Mouse (Mus musculus) MEL (cell line): ENCODE measurements around the gene Hes3. TPM values are rescaled to one million over a fixed set of nuclear protein-coding genes. Genes with fewer than 3 reads are reported as not detected.

Experiments used
- DNase-seq: peaks from one replicate; pipeline ENCODE4 v3.0.0; 2011; ENCODE audit warnings: low read depth, low spot score
- H3K27ac ChIP-seq: 2 replicates; pipeline ENCODE4 v1.5.1; 2012; ENCODE audit warnings: low read depth, mild to moderate bottlenecking, control low read depth, low read length, moderate library complexity; ENCODE audit not compliant: control insufficient read depth
- H3K27me3 ChIP-seq, 2 experiments: fragments of 150-350 bp in 1 of 2; sonication (generic) in 1 of 2; 2 replicates each; pipeline ENCODE4 v1.6.1; 2012; ENCODE audit warnings: low read length in 2 of 2, mild to moderate bottlenecking in 2 of 2, improper control_type of control experiment in 1 of 2, moderate library complexity in 1 of 2; ENCODE audit not compliant: insufficient read depth in 2 of 2, control insufficient read depth in 1 of 2
- H3K36me3 ChIP-seq, 2 experiments: 2 replicates each; pipeline ENCODE4 v1.6.1; 2012 to 2014; ENCODE audit warnings: low read length in 2 of 2, improper control_type of control experiment in 1 of 2, inconsistent platforms in 1 of 2, mild to moderate bottlenecking in 1 of 2; ENCODE audit not compliant: insufficient read depth in 2 of 2, control insufficient read depth in 1 of 2
- H3K4me1 ChIP-seq, 2 experiments: fragments of 150-350 bp in 1 of 2; sonication (generic) in 1 of 2; 2 replicates each; pipeline ENCODE4 v1.6.1; 2012; ENCODE audit warnings: low read length in 2 of 2, improper control_type of control experiment in 1 of 2, mild to moderate bottlenecking in 1 of 2; ENCODE audit not compliant: insufficient read depth in 2 of 2, control insufficient read depth in 1 of 2
- H3K4me3 ChIP-seq, 2 experiments: fragments of 150-350 bp in 1 of 2; sonication (generic) in 1 of 2; 2 replicates each; pipeline ENCODE4 v1.5.1; 2012; ENCODE audit warnings: low read depth in 2 of 2, low read length in 2 of 2, mild to moderate bottlenecking in 2 of 2, moderate library complexity in 2 of 2, control low read depth in 1 of 2, improper control_type of control experiment in 1 of 2; ENCODE audit not compliant: control insufficient read depth in 1 of 2, insufficient read depth in 1 of 2
- H3K79me2 ChIP-seq: 2 replicates; pipeline ENCODE4 v1.6.1; 2012; ENCODE audit warnings: mild to moderate bottlenecking, low read length, moderate library complexity; ENCODE audit not compliant: control insufficient read depth, poor library complexity, insufficient read depth
- H3K9ac ChIP-seq: 2 replicates; pipeline ENCODE4 v1.6.1; 2012; ENCODE audit warnings: low read depth, mild to moderate bottlenecking, control low read depth, low read length, moderate library complexity; ENCODE audit not compliant: control insufficient read depth, poor library complexity, severe bottlenecking
- H3K9me3 ChIP-seq: fragments of 150-350 bp; sonication (generic); replicated peaks from 2 replicates; pipeline ENCODE4 v1.6.1; 2012; ENCODE audit warnings: mild to moderate bottlenecking, low read length, improper control_type of control experiment, moderate library complexity; ENCODE audit not compliant: insufficient read depth
- CHD2 ChIP-seq: IDR thresholded peaks from 2 replicates; pipeline ENCODE4 v1.6.1; 2011; ENCODE audit warnings: low read length, improper control_type of control experiment
- CTCF ChIP-seq, 3 experiments: IDR thresholded peaks in 2 of 3; conservative IDR thresholded peaks in 1 of 3; 2 replicates each; pipeline ENCODE4 v1.5.1; 2011 to 2012; ENCODE audit warnings: low read length in 3 of 3, low read depth in 2 of 3, mild to moderate bottlenecking in 2 of 3, improper control_type of control experiment in 1 of 3, inconsistent platforms in 1 of 3, mixed read lengths in 1 of 3, moderate library complexity in 1 of 3; ENCODE audit not compliant: control insufficient read depth in 1 of 3, insufficient read depth in 1 of 3, poor library complexity in 1 of 3, severe bottlenecking in 1 of 3
- ELF1 ChIP-seq: IDR thresholded peaks from 2 replicates; pipeline ENCODE4 v1.6.1; 2014; ENCODE audit warnings: low read depth, mild to moderate bottlenecking, inconsistent platforms, low read length, improper control_type of control experiment, moderate library complexity
- HCFC1 ChIP-seq: IDR thresholded peaks from 2 replicates; pipeline ENCODE4 v1.6.1; 2012; ENCODE audit warnings: low read depth, mild to moderate bottlenecking, inconsistent platforms, low read length, improper control_type of control experiment, moderate library complexity
- JUND ChIP-seq: IDR thresholded peaks from 2 replicates; pipeline ENCODE4 v1.6.1; 2011; ENCODE audit warnings: low read depth, mild to moderate bottlenecking, improper control_type of control experiment, low read length
- KAT2A ChIP-seq: conservative IDR thresholded peaks from 2 replicates; pipeline ENCODE4 v1.6.1; 2012; ENCODE audit warnings: low read depth, low read length, improper control_type of control experiment, inconsistent platforms
- MAFK ChIP-seq: IDR thresholded peaks from 2 replicates; pipeline ENCODE4 v1.6.1; 2011; ENCODE audit warnings: low read depth, mild to moderate bottlenecking, low read length, improper control_type of control experiment, borderline replicate concordance
- MAZ ChIP-seq: IDR thresholded peaks from 2 replicates; pipeline ENCODE4 v1.6.1; 2012; ENCODE audit warnings: low read depth, mild to moderate bottlenecking, inconsistent platforms, low read length, improper control_type of control experiment
- NELFE ChIP-seq: IDR thresholded peaks from 2 replicates; pipeline ENCODE4 v1.6.1; 2011; ENCODE audit warnings: low read depth, low read length, improper control_type of control experiment
- NRF1 ChIP-seq: IDR thresholded peaks from 2 replicates; pipeline ENCODE4 v1.6.1; 2014; ENCODE audit warnings: low read depth, mild to moderate bottlenecking, inconsistent platforms, low read length, improper control_type of control experiment, moderate library complexity; ENCODE audit not compliant: poor library complexity, insufficient read depth, severe bottlenecking
- POLR2AphosphoS5 ChIP-seq: IDR thresholded peaks from 2 replicates; pipeline ENCODE4 v1.6.1; 2012; ENCODE audit warnings: low read depth, borderline replicate concordance, mild to moderate bottlenecking, inconsistent platforms, low read length, moderate library complexity, mixed read lengths
- RAD21 ChIP-seq: IDR thresholded peaks from 2 replicates; pipeline ENCODE4 v1.6.1; 2011; ENCODE audit warnings: mild to moderate bottlenecking, low read depth, low read length, improper control_type of control experiment
- SMC3 ChIP-seq: IDR thresholded peaks from 2 replicates; pipeline ENCODE4 v1.6.1; 2011; ENCODE audit warnings: low read depth, low read length, improper control_type of control experiment
- TAL1 ChIP-seq: IDR thresholded peaks from 2 replicates; pipeline ENCODE4 v1.6.1; 2012; ENCODE audit warnings: mild to moderate bottlenecking, inconsistent platforms, low read length, moderate library complexity, mixed read lengths
- TBP ChIP-seq: IDR thresholded peaks from 2 replicates; pipeline ENCODE4 v1.8.0; 2011; ENCODE audit warnings: low read depth, low read length, improper control_type of control experiment
- UBTF ChIP-seq: IDR thresholded peaks from 2 replicates; pipeline ENCODE4 v1.6.1; 2012; ENCODE audit warnings: low read depth, mild to moderate bottlenecking, inconsistent platforms, low read length, improper control_type of control experiment, moderate library complexity, borderline replicate concordance; ENCODE audit not compliant: insufficient read depth
- ZNF384 ChIP-seq: IDR thresholded peaks from 2 replicates; pipeline ENCODE4 v1.6.1; 2012; ENCODE audit warnings: low read depth, mild to moderate bottlenecking, inconsistent platforms, low read length, improper control_type of control experiment
- polyA plus RNA-seq, 2 experiments: library from polyadenylated mRNA; stranded (reverse) in 1 of 2; unstranded in 1 of 2; fragments of >175 nt in 1 of 2; fragments of >200 nt in 1 of 2; gene quantifications; 2 replicates each; pipeline versions ENCODE4 v1.2.1 to v1.2.4; 2012; ENCODE audit warnings: low replicate concordance in 2 of 2, low read depth in 1 of 2; ENCODE audit not compliant: insufficient read length in 2 of 2, insufficient read depth in 1 of 2, missing spikeins in 1 of 2
- total RNA-seq: library from RNA; depleted of rRNA; stranded (reverse); fragments of 300-350 nt; gene quantifications from 2 replicates; pipeline ENCODE4 v1.2.3, GENCODE M21; 2012

The Hes3 gene
- total and polyA plus RNA-seq, 3 experiments, result 0.04 TPM; not detected in 2

DNA sequence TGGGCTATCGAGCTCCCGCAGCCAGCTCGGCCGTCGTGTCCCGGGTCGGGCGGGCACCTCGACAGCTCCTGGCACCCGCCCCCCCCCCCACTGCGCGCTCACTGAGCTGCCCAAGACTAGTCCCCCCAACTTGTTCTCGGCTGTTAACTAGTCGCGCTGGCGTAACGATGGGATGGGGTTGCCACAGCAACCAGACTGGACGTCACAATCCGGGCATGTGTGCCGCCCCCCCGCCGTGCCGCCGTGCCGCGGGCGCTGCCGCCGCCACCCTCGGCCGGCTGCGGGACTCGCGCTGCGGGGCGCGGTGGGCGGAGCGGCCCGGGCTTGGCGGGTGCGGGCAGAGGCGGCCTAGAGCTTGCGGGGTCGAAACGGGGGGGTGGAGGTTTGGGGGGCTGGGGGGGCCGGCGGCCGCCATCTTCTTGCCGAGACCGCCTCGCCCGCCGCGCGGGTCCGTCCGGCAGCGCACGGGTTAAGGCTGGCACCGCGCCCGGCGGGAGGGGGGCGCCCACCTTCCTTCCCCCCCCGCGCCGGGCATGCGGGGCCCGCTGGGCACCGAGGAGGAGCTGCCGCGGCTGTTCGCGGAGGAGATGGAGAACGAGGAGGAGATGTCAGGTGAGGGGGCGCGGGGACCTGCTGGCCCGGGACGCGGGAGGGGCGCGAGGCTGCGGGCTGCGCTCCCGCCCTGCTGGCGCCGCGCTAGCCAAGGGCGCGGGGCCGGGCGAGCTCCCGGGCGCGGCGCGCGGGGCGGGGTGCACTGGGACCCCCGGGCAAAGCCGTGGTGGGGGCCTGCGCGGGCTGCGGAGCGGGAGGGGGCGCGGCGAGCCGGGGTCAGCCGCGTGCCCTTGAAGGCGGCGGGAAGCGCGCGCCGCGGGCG, 47.2 kb upstream of the Hes3 start, which contains the start of gene Chd5:
Gene Chd5, plus strand, starts transcription at position 233 of the 874 bp plus-strand sequence.
- Histone ChIP-seq H3K9me3 (no peaks in the 10 kb centered on the region), H3K4me3 (no peak within 1 kb of the TSS), H3K9ac (no peak within 1 kb of the TSS), H3K36me3 (no peaks in the 10 kb centered on the region), H3K27ac (no peak within 1 kb of the TSS), H3K79me2 (no peaks in the 10 kb centered on the region), H3K4me1 (no peaks in the 10 kb centered on the region), H3K27me3 (no peaks in the 10 kb centered on the region)
- DNase-seq, result no peak
- TF ChIP-seq MAFK, result no peak
- TF ChIP-seq NRF1, result no peak
- no peak for TF ChIP-seq UBTF
- TF ChIP-seq SMC3, result no peak
- no peak for TF ChIP-seq CTCF (IDR thresholded peaks at IDR 0.05 in 2 of 3, conservative IDR thresholded peaks at IDR 0.05 in 1 of 3; ENCODE audit: control insufficient read depth in 1 of 3, insufficient read depth in 1 of 3, low read depth in 2 of 3, low read length in 3 of 3, poor library complexity in 1 of 3, severe bottlenecking in 1 of 3)
- TF ChIP-seq TBP, result no peak
- TF ChIP-seq KAT2A, result no peak
- TF ChIP-seq ELF1, result no peak

- no peaks in the 10 kb centered on the region; a peak in 1 of 4 replicates for H3K36me3 ChIP-seq
- H3K79me2 ChIP-seq, result no peaks in the 10 kb centered on the region
- TF ChIP-seq TAL1 (no peak), HCFC1 (no peak), NELFE (no peak), MAZ (no peak), RAD21 (no peak), JUND (no peak), UBTF (no peak), POLR2AphosphoS5 (no peak), CHD2 (no peak), ZNF384 (no peak)
- H3K27me3 ChIP-seq, result no peaks in the 10 kb centered on the region
- H3K4me3 ChIP-seq, result no peak overlapping the region
- H3K4me1 ChIP-seq, result no peaks in the 10 kb centered on the region
- H3K9ac ChIP-seq, result no peak overlapping the region
- no peaks in the 10 kb centered on the region for H3K9me3 ChIP-seq
- DNase-seq, result no peak
- no peak overlapping the region for H3K27ac ChIP-seq
Observed at GRCm38 (mm10) chr4:152337772-152338171, 46.3 kb upstream of the Hes3 start.
